Mouse (Mus musculus) hindbrain, embryonic 14.5 days (tissue): ENCODE data around the gene Brd1. TPM values are rescaled to one million over a fixed set of nuclear protein-coding genes. Genes with fewer than 3 reads are reported as not detected.
"Not testable (repeated sequence)": the region's sequence is repeated elsewhere in the genome, so short reads cannot be mapped to it uniquely, and the experiment has no call there.

Source experiments
- ATAC-seq: fragments of 200-750 bp; cut with Nextera tagmentation; 2 replicates; pipeline ENCODE4 v1.8.0; 2017; ENCODE audit warnings: moderate number of reproducible peaks, mild to moderate bottlenecking, moderate TSS enrichment, moderate library complexity; ENCODE audit not compliant: low FRiP score
- DNase-seq: peaks from one replicate; pipeline ENCODE4 v3.0.0-alpha.2; 2015; ENCODE audit warnings: low spot score
- H3K27ac ChIP-seq: fragments of 300-500 bp; sonication (generic); 2 replicates; pipeline ENCODE4 v1.5.1; 2014; ENCODE audit warnings: mild to moderate bottlenecking, moderate library complexity
- H3K27me3 ChIP-seq: fragments of 300-500 bp; sonication (generic); 2 replicates; pipeline ENCODE4 v1.6.1; 2014; ENCODE audit warnings: mild to moderate bottlenecking, low read length, mixed read lengths; ENCODE audit not compliant: control insufficient read depth, insufficient read depth
- H3K36me3 ChIP-seq: fragments of 300-500 bp; sonication (generic); replicated peaks from 2 replicates; pipeline ENCODE4 v1.6.1; 2014; ENCODE audit not compliant: control insufficient read depth, insufficient read depth
- H3K4me1 ChIP-seq: fragments of 300-500 bp; sonication (generic); replicated peaks from 2 replicates; pipeline ENCODE4 v1.6.1; 2014; ENCODE audit warnings: antibody characterized with exemption, low read length, mixed read lengths; ENCODE audit not compliant: control insufficient read depth, insufficient read depth
- H3K4me2 ChIP-seq: fragments of 300-500 bp; sonication (generic); replicated peaks from 2 replicates; pipeline ENCODE4 v1.6.1; 2014; ENCODE audit warnings: mild to moderate bottlenecking, moderate library complexity
- H3K4me3 ChIP-seq: fragments of 300-500 bp; sonication (generic); replicated peaks from 2 replicates; pipeline ENCODE4 v1.5.1; 2014; ENCODE audit warnings: mild to moderate bottlenecking, low read length
- H3K9ac ChIP-seq: fragments of 300-500 bp; sonication (generic); 2 replicates; pipeline ENCODE4 v1.6.1; 2014
- H3K9me3 ChIP-seq: fragments of 300-500 bp; sonication (generic); 2 replicates; pipeline ENCODE4 v1.6.1; 2016; ENCODE audit warnings: low read length; ENCODE audit not compliant: control insufficient read depth
- WGBS: fragments of 180-500 bp; shearing (Covaris S2); extraction: QIAGEN DNeasy Blood & Tissue Kit; methylation state at CpG from one replicate; pipeline ENCODE4 v1.1.7; 2014; 5-methylcytosine and 5-hydroxymethylcytosine counted together
- polyA plus RNA-seq: library from polyadenylated mRNA; unstranded; fragments of >200 nt; fragmentation: Nextera tagmentation; extraction: Ambion mirVana; gene quantifications from 2 replicates; pipeline ENCODE4 v1.2.1, GENCODE M21; 2014

The Brd1 gene
- polyA plus RNA-seq, 1 experiment from 2014 or later, result 20.8 TPM

- no peaks in the 10 kb centered on the region for H3K9me3 ChIP-seq
- ATAC-seq, result peak; percentile 72
- peak within 1 kb of the TSS; percentile 80 for H3K4me2 ChIP-seq
- H3K4me3 ChIP-seq, result peak within 1 kb of the TSS; percentile 93
- 0% methylated on average over 100 of the region's 119 CpGs for WGBS
- peak within 1 kb of the TSS; percentile 94 for H3K27ac ChIP-seq
- peaks cover 9% of the 10 kb centered on the region for H3K36me3 ChIP-seq
- peak; percentile 47 for DNase-seq
- H3K27me3 ChIP-seq, result no peaks in the 10 kb centered on the region
- H3K9ac ChIP-seq, result peak within 1 kb of the TSS; percentile 86
- peaks cover 16% of the 10 kb centered on the region for H3K4me1 ChIP-seq
Observed at GRCm38 (mm10) chr15:88751564-88752402, 17.8 kb upstream of the Brd1 start, which contains the start of gene Zbed4. Gene Zbed4, plus strand, starts transcription at chr15:88751660.

GRCm38 (mm10) chr15:88750677-88751563 lies 16.9 kb upstream of the Brd1 start:
- H3K4me1 ChIP-seq, result peaks cover 16% of the 10 kb centered on the region
- H3K4me2 ChIP-seq, result peak overlapping the region; percentile 62
- H3K27me3 ChIP-seq, result no peaks in the 10 kb centered on the region
- DNase-seq, result peak; percentile 99
- ATAC-seq, result peak; percentile 98
- H3K36me3 ChIP-seq, result 0 out of 2 replicates have a peak, but pooled peaks cover 3% of the 10 kb centered on the region
- H3K27ac ChIP-seq, result peak overlapping the region; percentile 67
- H3K9me3 ChIP-seq, result no peaks in the 10 kb centered on the region
- 8% methylated on average over 54 of the region's 54 CpGs for WGBS
- H3K4me3 ChIP-seq, result peak overlapping the region; percentile 93
- peak overlapping the region; percentile 50 for H3K9ac ChIP-seq

GRCm38 (mm10) chr15:88750032-88750431 lies 16.0 kb upstream of the Brd1 start:
- ATAC-seq (no peak), DNase-seq (no peak)
- H3K9ac ChIP-seq, result no peak overlapping the region
- H3K27me3 ChIP-seq, result no peaks in the 10 kb centered on the region
- H3K4me3 ChIP-seq, result no peak overlapping the region
- peaks cover 16% of the 10 kb centered on the region for H3K4me1 ChIP-seq
- H3K36me3 ChIP-seq, result no peaks in the 10 kb centered on the region
- H3K4me2 ChIP-seq, result 0 out of 2 replicates have a peak overlapping the region, but pooled peaks have one; percentile 62
- H3K27ac ChIP-seq, result no peak overlapping the region
- 95% methylated on average over 10 of the region's 10 CpGs for WGBS
- H3K9me3 ChIP-seq, result no peaks in the 10 kb centered on the region

- not testable (repeated sequence) for H3K4me3 ChIP-seq, H3K9ac ChIP-seq, H3K27ac ChIP-seq, ATAC-seq, H3K4me2 ChIP-seq, H3K27me3 ChIP-seq, H3K9me3 ChIP-seq, H3K36me3 ChIP-seq, DNase-seq
- peaks cover 16% of the 10 kb centered on the region for H3K4me1 ChIP-seq
- WGBS, result 94% methylated on average over 8 of the region's 8 CpGs
Observed at GRCm38 (mm10) chr15:88749617-88750016, 15.6 kb upstream of the Brd1 start.

GRCm38 (mm10) chr15:88745926-88746325 lies 11.9 kb upstream of the Brd1 start:
- ATAC-seq (no peak), DNase-seq (no peak)
- Histone ChIP-seq H3K27ac (no peak overlapping the region), H3K4me3 (no peak overlapping the region), H3K36me3 (no peaks in the 10 kb centered on the region), H3K4me1 (0 out of 2 replicates have a peak, but pooled peaks cover 4% of the 10 kb centered on the region), H3K9me3 (no peaks in the 10 kb centered on the region), H3K27me3 (no peaks in the 10 kb centered on the region), H3K9ac (no peak overlapping the region), H3K4me2 (no peak overlapping the region)
- WGBS, result 64% methylated on average over 3 of the region's 3 CpGs

GRCm38 (mm10) chr15:88745347-88745746 lies 11.3 kb upstream of the Brd1 start:
- DNase-seq, result no peak
- 88% methylated on average over 3 of the region's 3 CpGs for WGBS
- H3K4me1 ChIP-seq, result no peaks in the 10 kb centered on the region
- no peaks in the 10 kb centered on the region for H3K27me3 ChIP-seq
- no peaks in the 10 kb centered on the region for H3K36me3 ChIP-seq
- no peak overlapping the region for H3K9ac ChIP-seq
- H3K9me3 ChIP-seq, result no peaks in the 10 kb centered on the region
- H3K4me2 ChIP-seq, result no peak overlapping the region
- no peak overlapping the region for H3K27ac ChIP-seq
- no peak for ATAC-seq
- no peak overlapping the region for H3K4me3 ChIP-seq

GRCm38 (mm10) chr15:88743371-88743770 lies 9.3 kb upstream of the Brd1 start:
- ATAC-seq, H3K4me1 ChIP-seq, H3K9me3 ChIP-seq, H3K36me3 ChIP-seq, H3K27ac ChIP-seq, H3K4me2 ChIP-seq, DNase-seq, H3K27me3 ChIP-seq, H3K4me3 ChIP-seq, H3K9ac ChIP-seq: not testable (repeated sequence)
- 91% methylated on average over 5 of the region's 5 CpGs for WGBS

GRCm38 (mm10) chr15:88741366-88741765 lies 7.3 kb upstream of the Brd1 start:
- Histone ChIP-seq H3K4me1 (no peaks in the 10 kb centered on the region), H3K4me2 (no peak overlapping the region), H3K27me3 (no peaks in the 10 kb centered on the region), H3K36me3 (no peaks in the 10 kb centered on the region), H3K9me3 (no peaks in the 10 kb centered on the region), H3K9ac (no peak overlapping the region), H3K27ac (no peak overlapping the region), H3K4me3 (no peak overlapping the region)
- no peak for DNase-seq
- ATAC-seq, result no peak
- WGBS, result 63% methylated on average over 6 of the region's 6 CpGs

GRCm38 (mm10) chr15:88738466-88738865 lies 4.4 kb upstream of the Brd1 start:
- H3K4me1 ChIP-seq, result peaks cover 5% of the 10 kb centered on the region

More at GRCm38 (mm10) chr15:88738466-88738865, 4.4 kb upstream of the Brd1 start:
- Histone ChIP-seq H3K9me3 (no peaks in the 10 kb centered on the region), H3K4me2 (no peak overlapping the region), H3K4me3 (no peak overlapping the region), H3K9ac (no peak overlapping the region), H3K27ac (no peak overlapping the region), H3K36me3 (no peaks in the 10 kb centered on the region), H3K27me3 (no peaks in the 10 kb centered on the region)
- DNase-seq, result no peak
- no peak for ATAC-seq
- 38% methylated on average over 2 of the region's 2 CpGs for WGBS
